Mouse (Mus musculus) brain, embryonic 18.5 days (tissue): ENCODE data around the gene H60b.
"Not testable (repeated sequence)": the region's sequence is repeated elsewhere in the genome, so short reads cannot be mapped to it uniquely, and the experiment has no call there.

Experiments used
- DNase-seq: peaks from one replicate; pipeline ENCODE4 v3.0.0-alpha.2; 2012; ENCODE audit warnings: low read depth, low spot score

The H60b gene

DNA sequence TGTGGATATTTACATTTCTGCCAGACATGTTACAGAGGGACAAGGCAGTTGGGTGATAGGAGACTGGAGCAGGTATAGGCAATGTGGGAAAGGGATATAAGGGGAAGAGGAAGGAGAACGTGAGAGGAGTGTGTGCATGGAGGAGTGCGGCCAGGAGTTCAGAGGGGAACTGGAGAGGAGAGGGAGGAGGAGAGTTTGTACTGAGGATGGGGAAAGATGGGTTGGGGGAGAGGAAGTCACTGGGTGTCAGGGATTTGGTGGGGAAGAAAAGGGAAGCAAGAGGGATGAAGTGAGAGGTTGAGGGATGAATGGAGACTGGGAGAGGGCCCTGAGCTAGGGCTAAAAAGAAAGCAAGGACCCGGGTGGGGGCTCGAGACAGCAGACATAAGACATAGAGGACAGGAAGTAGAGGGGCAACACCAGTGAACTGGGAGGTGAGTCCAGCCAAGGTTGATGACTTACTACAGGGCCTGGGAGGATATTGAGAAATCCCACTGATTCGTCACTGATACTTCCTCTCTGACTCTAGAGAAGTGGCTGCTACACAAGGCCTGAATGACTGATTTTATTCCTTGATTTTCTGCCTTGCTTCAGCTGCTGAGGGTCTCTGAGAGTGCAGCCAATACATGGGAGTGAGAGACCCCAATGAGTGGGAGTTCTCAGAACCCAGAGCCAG, 7.1 kb downstream of the H60b start:
- DNase-seq: not testable (repeated sequence)

DNA sequence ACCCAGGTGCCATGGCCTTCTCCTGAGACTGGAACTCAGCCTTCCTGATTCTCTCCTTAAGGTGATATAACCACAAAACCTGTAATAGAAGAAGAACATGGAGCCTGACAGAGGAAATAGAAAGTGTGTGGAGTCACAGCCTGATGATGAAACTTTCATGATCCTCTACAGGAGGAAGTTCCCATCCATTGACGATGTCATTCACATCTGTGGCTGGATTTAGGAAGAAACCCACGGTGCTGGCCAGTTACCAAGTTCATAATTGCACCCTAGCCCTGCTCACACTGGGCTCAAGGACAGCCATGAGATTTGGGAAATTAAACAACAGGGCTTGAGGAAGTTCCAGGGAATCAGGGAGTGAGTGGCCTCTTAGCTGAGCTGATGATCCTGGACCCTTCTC, 7.6 kb downstream of the H60b start:
- not testable (repeated sequence) for DNase-seq

DNA sequence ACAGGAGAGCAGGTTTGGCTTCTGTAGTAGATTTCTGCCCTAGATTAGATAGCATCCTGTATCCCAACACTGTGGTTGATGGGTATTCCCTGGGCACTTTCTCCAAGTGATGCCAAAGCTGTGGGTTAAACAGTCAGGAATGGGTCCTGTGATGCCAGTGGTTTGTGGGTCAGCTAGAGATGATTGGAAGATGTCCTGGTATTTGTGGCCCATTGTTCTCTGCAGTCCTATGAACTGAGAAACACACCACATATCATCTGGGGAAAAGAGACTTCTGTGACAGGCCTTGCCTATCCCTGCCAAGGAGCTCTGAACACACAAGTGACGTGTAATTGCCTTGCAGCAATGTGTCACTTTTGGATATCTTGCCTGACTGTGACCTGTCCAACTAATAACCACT, 8.7 kb downstream of the H60b start:
- not testable (repeated sequence) for DNase-seq

DNA sequence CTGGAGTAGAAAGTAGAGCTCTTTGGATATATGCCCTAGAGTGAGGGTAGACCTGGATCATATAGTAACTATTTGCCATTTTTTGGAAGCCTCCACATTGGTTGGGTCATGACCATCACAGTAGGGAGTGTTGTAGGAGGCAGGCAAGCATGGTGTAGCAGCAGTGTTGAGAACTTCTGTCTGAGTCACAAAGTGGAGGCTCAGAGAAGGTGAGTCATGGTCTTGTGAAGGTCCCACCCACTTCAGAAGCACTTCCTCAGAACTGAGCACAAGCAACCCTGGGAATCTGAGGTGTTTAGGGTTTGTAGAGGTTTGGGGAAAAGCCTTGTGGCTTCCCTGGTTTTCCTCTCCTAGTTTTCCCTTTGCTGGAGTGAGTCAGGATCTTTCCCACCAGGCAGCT, 10.7 kb downstream of the H60b start:
- DNase-seq: not testable (repeated sequence)

DNA sequence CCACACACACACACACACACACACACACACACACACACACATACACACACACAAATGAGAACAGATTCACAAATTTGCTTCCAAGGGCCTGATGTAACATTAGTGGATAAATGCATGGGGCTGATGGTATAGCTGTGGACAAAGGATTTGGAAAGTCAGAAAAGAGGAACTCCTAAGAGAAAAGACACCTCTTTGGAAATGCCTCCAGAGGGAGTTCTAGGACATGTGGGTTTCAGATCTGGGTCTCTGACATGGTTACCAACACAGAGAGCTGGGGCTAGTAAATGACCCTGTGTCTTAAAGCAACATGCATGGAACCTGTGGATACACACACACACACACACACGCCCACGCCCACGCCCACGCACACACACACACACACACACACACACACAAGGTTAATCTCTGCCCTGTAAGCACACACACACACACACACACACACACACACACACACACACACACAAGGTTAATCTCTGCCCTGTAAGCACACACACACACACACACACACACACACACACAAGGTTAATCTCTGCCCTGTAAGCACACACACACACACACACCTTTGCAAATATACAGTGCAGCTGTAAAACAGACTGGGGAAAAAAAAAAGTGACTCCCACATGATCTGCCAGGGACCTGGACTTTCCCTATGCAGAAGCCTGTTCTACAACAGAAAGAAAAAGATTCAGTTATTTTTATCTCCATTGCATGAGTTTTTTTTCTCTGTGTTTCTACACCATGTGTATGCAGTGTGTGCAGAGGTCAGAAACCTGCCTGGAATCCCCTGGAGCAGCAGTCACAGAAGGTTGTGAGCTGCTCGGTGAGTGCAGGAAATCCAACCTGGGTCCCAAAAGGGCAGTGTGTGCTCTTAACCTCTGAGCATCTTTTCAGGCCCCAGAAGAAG, 14.3 kb downstream of the H60b start:
- DNase-seq: not testable (repeated sequence)

DNA sequence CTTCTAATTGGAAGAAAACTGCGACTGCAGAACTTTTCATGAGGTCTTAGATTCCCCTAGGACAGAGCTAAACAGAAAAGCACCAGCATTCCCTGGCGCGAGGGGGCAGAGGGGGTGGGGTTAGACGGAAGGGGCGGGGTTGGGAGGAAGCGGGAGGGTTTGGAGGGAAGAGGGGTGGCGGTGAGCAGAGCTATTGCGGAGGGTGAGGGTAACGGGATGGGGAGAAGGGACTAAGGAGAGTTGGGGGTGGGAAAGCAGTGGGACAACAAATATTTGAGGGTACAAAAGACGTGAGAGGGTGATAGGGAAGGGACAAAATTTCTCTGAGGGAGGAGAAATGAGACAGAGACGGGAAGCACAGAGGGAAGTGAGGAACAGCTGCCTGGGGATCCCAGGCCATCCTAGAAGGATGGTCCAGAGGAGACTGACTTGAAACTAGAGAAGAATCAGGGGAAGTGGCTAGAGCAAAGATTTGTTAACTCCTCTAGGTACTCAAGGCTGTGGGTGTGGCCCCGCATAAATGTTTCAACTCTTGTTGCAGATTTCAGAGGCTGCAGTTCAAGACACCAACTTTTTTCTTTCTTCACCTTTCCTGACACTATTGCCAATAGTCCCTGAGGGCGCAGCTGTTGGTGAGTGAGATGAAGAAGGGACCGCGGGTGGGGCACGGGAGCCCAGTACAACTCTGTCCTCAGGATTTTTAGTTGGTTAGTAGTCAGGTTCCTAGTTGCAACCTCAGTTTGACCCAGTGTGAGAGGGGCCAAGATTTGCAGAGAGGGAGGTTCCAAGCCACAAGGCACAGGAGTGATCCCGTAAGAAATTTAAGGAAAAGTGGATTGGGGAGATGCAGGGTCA, 15.2 kb downstream of the H60b start:
- DNase-seq: not testable (repeated sequence)

DNA sequence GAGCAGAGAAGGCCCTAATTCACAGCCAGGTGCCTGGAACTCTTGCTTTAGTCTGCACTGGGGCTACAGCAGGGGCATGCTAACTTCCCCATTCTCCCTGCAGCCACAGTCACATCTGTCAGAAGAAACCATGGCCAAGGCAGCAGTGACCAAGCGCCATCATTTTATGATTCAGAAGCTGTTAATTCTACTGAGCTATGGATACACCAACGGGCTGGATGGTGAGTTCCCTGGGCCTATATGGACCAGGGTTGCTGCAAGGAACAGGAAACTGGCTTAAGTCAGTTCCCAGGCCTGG, 15.8 kb downstream of the H60b start:
- not testable (repeated sequence) for DNase-seq

DNA sequence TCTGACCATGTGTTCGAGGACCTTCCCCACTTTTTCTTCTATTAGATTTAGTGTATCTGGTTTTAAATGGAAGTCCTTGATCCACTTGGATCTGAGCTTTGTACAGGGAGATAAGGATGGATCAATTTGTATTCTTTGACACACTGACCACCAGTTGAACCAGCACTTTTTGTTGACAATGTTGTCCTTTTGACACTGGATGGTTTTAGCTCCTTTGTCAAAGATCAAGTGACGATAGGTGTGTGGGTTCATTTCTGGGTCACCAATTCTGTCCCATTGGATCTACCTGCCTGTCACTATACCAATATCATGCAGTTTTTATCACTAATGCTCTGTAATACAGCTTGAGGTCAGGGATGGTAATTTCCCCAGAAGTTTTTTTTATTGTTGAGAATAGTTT, 18.1 kb downstream of the H60b start:
- not testable (repeated sequence) for DNase-seq

DNA sequence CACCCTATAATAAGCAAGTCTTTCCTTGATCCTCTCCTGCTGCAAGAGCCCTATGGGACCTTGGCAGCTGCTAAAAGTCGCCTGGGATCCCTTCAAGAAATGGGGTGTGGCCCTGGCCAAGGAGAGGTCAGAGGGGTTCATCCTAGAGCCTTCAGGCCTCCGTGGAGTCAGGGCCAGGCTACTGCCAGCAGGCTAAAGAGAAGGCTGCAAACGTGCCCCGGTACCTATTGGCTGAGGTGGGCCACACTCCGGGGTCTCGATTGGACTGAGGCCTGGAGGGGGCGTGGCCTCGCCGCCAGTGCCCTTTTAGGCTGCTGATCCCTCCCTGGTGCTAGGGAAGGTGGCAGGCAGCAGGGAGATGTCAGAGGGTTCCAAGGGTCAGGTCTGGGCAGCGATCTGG, 32.6 kb downstream of the H60b start:
- DNase-seq: not testable (repeated sequence)

DNA sequence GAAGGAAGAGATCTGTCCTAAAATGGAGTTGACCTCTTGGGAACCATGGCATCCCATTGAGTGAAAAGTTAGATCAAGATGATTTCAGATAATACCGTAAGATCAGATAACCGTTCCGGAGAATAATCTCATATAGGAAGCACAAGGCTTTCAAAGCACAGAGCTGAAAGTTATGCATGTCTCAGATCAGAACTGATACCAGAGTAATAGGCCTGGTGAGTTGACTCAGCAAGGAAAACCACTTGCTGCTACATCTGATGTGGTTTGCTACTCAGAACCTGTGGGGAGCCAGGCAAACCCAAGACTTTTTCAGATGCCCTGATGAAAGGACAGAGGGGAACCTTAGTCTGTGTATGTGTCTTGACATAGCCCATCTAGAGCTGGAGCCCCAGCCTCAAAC, 43.0 kb downstream of the H60b start:
- not testable (repeated sequence) for DNase-seq

DNA sequence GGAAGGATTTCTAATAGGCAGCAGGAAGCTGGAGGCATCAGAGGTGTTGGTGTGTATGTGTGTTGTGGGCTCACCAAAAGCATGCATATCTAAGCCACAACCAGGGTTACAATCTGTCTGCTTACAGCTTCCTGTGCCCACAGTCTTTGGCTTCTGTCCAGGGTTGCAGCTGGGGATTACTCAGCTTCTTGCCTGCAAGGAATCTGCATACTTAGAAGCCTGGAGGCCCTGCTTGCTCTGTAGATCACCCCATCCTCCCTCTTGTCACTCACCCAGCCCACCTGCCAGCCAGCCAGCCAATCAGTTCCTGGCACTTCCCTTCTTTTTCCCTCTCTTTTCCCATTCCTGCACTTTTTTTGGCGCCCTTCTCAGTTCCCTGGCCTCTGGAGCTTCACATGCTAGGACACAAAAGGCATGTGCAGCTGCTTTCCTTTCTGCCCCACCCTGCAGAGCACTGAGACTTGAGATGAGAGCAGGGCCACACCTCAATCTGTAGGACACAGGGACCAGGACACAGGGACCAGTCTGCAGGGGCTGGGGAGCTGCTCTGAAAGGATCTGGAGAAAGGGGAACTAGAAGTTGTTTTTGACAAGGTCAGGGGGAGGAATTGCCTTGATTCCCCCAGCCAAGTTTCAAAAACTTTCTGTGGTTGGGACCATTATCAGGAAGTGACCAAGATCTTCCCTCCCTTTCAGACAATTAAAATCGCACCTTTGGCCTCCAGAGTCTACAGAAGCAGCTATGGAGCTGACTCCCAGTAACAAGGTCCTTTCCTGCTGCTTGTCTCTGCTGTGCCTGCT, 44.6 kb downstream of the H60b start:
- DNase-seq: not testable (repeated sequence)

DNA sequence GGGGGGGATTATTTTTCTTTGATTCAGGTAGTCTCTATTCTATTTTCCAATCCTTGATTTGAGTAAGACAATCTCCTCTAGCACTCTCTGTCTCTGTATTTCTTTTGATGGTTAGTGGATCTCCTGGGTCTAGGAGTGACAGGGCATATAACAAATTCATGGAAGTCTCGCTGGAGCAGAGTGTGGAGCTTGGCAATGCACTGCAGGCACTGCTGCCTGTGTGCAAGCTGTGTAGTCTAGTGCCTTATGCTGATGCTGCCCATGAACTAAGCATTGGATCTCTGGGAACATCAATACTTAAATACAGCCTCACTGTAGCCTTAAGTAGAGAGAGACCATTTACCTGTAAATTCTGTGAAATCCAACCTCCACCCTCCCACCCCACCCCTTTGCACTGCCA, 48.1 kb downstream of the H60b start:
- DNase-seq: not testable (repeated sequence)

DNA sequence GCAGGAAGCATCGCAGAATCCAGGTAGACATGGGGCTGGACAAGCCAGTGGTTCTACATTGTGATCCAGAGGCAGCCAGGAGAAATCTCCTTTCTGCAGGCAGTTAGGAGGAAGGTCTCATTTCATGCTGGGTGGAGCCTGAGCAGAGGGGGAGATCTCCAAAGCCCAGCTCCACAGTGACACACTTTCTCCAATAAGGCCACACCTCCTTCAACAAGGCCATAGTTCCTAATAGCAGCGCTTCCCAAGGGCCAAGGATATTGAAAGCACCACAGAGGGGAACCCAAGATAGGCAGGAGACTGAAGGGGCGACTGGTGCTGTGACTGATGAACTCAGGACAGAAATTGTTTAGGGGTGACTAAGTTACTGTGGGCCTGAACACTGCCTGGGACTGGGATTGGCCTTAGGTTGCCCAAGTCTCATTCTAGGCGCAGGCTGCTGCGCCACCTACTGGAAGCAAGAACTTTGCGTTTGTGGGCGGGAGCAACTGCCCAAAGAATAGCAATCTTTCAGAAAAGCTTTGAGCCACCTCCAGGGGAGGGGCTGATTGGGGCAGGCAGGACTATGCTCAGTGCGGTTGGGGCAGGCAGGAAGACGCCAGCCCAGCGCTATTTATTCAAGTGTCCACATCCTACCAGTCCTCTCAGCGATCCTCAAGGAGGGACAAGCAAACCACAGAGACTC, 53.8 kb downstream of the H60b start:
- DNase-seq: not testable (repeated sequence)

DNA sequence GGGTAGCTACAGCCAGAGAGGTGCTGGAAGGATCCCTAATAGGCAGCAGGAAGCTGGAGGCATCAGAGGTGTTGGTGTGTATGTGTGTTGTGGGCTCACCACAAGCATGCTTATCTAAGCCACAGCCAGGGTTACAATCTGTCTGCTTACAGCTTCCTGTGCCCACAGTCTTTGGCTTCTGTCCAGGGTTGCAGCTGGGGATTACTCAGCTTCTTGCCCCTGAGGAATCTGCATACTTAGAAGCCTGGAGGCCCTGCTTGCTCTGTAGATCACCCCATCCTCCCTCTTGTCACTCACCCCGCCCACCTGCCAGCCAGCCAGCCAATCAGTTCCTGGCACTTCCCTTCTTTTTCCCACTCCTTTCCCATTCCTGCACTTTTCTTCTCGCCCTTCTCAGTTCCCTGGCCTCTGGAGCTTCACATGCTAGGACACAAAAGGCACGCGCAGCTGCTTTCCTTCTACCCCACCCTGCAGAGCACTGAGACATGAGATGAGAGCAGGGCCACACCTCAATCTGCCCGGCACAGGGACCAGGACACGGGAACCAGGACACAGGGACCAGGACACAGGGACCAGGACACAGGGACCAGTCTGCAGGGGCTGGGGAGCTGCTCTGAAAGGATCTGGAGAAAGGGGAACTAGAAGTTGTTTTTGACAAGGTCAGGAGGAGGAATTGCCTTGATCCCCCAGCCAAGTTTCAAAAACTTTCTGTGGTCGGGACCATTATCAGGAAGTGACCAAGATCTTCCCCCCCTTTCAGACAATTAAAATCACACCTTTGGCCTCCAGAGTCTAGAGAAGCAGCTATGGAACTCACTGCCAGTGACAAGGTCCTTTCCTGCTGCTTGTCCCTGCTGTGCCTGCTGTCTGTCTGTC, 65.3 kb downstream of the H60b start:
- DNase-seq: not testable (repeated sequence)

DNA sequence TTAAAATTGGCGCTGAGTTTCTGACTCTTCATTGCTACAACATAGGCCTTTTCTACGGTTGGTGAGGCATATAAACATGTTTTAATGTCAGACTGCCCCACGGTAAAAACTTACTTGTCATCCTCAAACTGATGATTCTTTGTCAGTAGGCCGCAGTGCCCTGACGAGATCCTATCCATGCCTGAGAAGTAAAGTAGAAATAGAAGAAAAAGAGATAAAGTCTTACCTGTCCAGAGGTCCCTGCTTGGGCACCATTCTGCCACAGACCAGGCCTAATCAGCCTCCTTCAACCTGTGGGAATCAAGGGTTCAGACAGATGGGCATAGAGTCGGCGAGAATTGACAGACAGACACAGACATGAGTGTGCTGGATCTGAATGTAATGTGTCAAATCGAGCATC, 106.7 kb downstream of the H60b start:
- DNase-seq: no peak

DNA sequence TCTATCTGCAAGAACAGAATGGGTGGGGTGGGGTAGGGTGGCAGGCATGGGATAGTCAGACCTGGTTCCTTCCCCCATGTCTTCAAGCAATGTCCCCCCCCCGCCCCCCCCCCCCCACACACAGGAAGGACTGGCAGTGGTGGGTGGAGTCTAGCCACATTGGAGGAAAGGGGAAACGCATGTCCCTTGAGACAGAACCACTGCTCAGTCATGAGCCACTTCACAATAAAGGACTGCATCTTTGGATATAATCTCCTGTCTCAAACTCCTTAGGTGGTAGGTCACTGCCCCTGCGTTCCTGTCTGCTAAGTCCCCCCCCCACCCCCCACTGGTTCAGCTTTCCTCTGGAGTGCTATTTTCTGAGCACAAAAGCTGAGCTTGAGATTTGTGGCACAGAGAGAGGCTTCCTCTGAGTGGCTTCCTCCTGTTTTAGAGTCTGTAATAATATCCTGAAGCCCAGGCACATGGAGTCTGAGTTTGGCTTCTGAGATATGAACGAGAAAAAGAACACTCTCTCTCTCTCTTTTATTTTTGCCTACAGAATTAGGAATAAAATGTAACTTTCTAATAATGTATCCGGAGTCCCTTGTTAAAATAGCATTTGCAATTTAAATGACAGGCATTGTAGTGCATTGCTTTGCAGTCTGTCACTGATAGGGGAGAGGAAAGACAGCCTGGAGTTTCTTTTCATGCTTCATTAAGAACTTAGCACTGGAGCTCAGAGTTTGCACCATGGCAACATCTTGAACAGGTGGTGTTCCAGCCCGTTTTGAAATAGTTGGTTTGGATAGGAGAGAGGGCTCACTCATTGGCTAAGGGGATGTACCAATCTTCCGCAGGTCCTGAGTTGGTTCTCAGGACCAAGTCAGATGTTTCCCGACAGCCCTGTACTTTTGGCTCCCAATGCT, 112.7 kb downstream of the H60b start:
- DNase-seq: not testable (repeated sequence)

DNA sequence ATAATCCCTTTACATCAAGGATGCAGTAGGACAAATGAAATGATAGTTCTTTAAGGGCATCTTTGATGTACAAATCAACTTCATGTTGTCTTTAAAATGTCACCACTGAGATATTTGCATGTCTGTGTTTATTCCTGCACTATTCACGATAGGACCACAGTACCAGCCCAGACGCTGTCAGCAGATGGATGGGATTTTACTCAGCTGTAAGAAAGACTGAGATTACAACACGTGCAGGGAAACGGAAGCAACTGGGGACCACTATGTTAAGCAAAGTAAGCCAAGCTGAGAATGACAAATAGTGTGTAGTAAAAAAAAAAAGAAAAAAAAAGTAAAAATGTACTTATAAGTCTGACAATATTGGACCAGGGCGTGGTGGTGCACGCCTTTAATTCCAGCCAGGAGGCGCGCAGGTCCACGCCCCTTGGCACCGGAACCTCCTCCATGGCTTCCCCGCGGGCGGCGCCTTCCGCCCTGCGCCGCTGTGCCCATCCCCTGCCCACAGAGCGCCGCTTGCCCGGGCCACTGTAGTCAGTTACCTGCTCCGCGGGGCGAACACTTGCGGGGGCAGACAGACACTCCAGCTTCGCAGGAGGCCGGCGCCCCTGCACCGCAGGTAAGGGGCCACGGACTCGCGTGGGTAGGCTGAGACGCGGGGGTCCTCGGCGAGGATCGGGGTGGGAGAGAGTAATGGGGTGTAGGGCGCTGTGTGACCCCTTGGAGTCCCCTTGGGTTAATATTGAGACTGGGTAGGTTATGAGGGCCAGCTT, 114.7 kb downstream of the H60b start:
- DNase-seq: not testable (repeated sequence)
